Mouse (Mus musculus): Measurements from ENCODE around the gene Gsc2. TPM values are rescaled to one million over a fixed set of nuclear protein-coding genes. Genes with fewer than 3 reads are reported as not detected.

Gene Gsc2
- polyA plus RNA-seq, 1 experiment from 2014 or later: not detected

DNA sequence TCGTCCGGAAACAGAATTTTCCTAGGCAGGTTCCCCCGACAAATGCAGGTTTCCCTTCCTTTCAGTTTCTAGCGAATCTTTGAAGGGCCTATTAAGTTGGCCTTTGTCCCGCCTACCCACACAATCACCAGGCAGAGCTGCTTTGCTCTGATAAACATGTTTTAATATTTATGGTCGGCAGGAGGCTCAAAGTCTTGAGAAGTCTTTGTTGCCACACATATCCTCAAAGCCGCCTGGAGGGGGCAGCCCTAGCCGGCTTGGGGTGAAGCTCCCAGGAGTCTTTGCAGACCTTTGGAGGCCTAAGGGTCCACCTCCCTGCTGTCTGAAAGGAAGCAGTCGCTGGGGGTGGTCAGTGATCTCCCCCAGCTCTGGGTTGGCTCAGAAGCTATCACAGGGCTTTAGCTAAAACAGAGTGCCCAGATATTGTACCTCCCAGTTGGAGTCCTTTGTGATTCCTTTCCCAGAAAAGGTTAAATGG lies 13.8 kb upstream of the Gsc2 start:
- peak; percentile 59 for ATAC-seq (ENCODE audit: low read depth)
- Histone ChIP-seq H3K27ac (ENCODE audit: low read depth, low read length) (peak overlapping the region; percentile 79), H3K4me3 (ENCODE audit: low read depth, low read length) (peak overlapping the region; percentile 65), H3K9ac (replicated peaks; ENCODE audit: low read depth, low read length) (peak overlapping the region; percentile 87), H3K36me3 (ENCODE audit: control insufficient read depth, insufficient read depth, low read length) (peaks cover 11% of the 10 kb centered on the region), H3K4me2 (ENCODE audit: low read depth, low read length) (peak overlapping the region; percentile 74), H3K27me3 (ENCODE audit: control insufficient read depth, insufficient read depth, low read length) (no peaks in the 10 kb centered on the region), H3K4me1 (ENCODE audit: control insufficient read depth, insufficient read depth, low read length) (peaks cover 12% of the 10 kb centered on the region), H3K9me3 (ENCODE audit: control insufficient read depth, low read length) (no peaks in the 10 kb centered on the region)
- under 1% methylated on average over 9 of the region's 9 CpGs for WGBS

DNA sequence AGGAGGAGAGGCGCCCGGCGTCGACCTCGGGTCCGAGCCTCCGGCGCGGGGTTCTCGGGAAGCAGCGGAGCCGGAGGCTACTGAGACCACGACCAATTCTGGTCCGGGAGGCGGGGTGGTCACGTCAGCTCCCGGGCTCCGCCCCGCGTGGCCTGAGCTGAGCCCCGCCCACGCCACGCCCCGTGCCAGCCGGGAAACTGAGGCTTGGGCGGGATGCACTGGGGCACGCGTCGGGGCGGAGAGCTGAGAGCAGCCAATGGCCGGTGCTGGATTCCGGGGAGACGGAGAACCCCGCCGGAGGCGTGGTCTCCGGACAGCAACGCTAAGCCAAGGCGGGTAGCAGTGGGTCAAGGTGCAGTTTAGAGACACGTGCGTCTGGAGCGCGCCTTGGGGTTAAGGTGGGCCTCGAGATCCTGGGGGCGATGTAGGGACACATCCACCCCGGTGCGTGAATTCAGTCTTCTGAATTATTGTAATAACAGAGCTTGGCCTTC lies 13.3 kb upstream of the Gsc2 start, which contains the start of gene Slc25a1:
TSS of gene Slc25a1 (minus strand) at position 133 of the 494 bp plus-strand sequence.
- H3K9ac ChIP-seq (replicated peaks; ENCODE audit: low read depth, low read length): peak within 1 kb of the TSS; percentile 87
- H3K4me3 ChIP-seq (ENCODE audit: low read depth, low read length): peak within 1 kb of the TSS; percentile 65
- no peaks in the 10 kb centered on the region for H3K27me3 ChIP-seq (ENCODE audit: control insufficient read depth, insufficient read depth, low read length)
- peaks cover 15% of the 10 kb centered on the region for H3K4me1 ChIP-seq (ENCODE audit: control insufficient read depth, insufficient read depth, low read length)
- under 1% methylated on average over 37 of the region's 47 CpGs for WGBS
- ATAC-seq (ENCODE audit: low read depth): peak; percentile 80
- H3K27ac ChIP-seq (ENCODE audit: low read depth, low read length): peak within 1 kb of the TSS; percentile 79
- H3K4me2 ChIP-seq (ENCODE audit: low read depth, low read length): peak within 1 kb of the TSS; percentile 74
- H3K36me3 ChIP-seq (ENCODE audit: control insufficient read depth, insufficient read depth, low read length): peaks cover 11% of the 10 kb centered on the region
- H3K9me3 ChIP-seq (ENCODE audit: control insufficient read depth, low read length): no peaks in the 10 kb centered on the region

DNA sequence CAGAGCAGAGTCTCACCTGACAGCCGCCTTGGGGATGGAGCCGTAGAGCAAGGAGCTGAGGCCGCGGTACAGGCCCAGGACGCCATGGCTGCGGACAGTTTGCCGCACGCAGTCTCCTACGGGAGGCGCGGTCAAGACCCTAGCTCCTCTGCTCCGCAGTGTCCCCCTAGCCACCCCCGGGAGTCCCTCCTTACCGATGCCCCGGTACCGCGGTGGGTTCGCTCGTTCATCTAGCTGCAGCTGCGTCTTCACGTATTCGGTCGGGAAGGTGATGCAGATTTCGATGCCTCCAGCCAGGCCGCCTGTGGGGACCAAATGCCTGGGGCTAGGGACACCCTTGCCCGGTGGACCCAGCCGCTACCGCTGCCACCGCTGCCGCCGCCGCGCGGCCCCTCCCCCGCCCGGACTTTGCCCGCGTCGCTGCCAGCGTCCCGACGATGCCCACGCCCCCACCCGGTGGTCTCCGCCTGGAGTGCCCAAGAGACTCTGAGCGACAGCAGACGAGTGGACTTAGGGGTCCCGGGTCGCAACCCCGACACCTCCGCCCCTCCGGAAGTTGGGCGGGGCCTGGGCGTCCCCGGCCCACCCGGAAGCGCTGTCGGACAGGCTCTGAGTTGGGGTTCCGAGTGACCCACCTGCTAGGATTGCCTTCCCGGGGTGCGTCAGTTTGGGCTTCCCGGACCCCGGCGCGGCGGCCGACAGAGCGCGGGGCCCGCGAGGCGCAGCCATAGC lies 12.7 kb upstream of the Gsc2 start:
- peaks cover 21% of the 10 kb centered on the region for H3K4me1 ChIP-seq (ENCODE audit: control insufficient read depth, insufficient read depth, low read length)
- H3K9ac ChIP-seq (replicated peaks; ENCODE audit: low read depth, low read length): peak overlapping the region; percentile 87
- H3K9me3 ChIP-seq (ENCODE audit: control insufficient read depth, low read length): no peaks in the 10 kb centered on the region
- H3K27me3 ChIP-seq (ENCODE audit: control insufficient read depth, insufficient read depth, low read length): no peaks in the 10 kb centered on the region
- under 1% methylated on average over 65 of the region's 72 CpGs for WGBS
- H3K4me2 ChIP-seq (ENCODE audit: low read depth, low read length): peak overlapping the region; percentile 74
- peak overlapping the region; percentile 79 for H3K27ac ChIP-seq (ENCODE audit: low read depth, low read length)
- H3K4me3 ChIP-seq (ENCODE audit: low read depth, low read length): peak overlapping the region; percentile 65
- H3K36me3 ChIP-seq (ENCODE audit: control insufficient read depth, insufficient read depth, low read length): peaks cover 11% of the 10 kb centered on the region
- peak; percentile 49 for ATAC-seq (ENCODE audit: low read depth)

DNA sequence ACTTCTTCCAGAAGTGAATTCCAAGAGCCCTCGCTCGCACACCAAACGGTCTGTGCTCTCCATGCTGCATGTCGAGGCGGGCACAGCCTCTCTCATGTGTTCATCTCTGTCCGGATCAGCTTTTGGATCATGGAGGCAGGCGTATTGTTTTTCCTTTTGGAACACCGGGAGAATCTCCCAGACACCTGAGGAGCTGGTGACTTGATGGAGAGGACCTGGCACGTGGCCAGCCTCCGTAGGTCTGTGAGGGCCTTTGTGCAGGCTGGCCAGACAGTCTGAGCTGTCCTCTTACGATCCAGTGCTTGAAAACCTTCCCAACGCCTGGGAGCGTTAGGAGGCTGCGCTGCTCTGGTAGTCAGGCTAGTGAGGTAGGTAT lies 7.3 kb upstream of the Gsc2 start:
- Histone ChIP-seq H3K27me3 (ENCODE audit: control insufficient read depth, insufficient read depth, low read length) (peaks cover 4% of the 10 kb centered on the region; the same call in 1 of the 2 replicates), H3K36me3 (ENCODE audit: control insufficient read depth, insufficient read depth, low read length) (peaks cover 11% of the 10 kb centered on the region), H3K4me1 (ENCODE audit: control insufficient read depth, insufficient read depth, low read length) (peaks cover 31% of the 10 kb centered on the region), H3K4me2 (ENCODE audit: low read depth, low read length) (peak overlapping the region; percentile 98), H3K9ac (replicated peaks; ENCODE audit: low read depth, low read length) (peak overlapping the region; percentile 92), H3K9me3 (ENCODE audit: control insufficient read depth, low read length) (no peaks in the 10 kb centered on the region), H3K27ac (ENCODE audit: low read depth, low read length) (peak overlapping the region; percentile 92), H3K4me3 (ENCODE audit: low read depth, low read length) (peak overlapping the region; percentile 77)
- under 1% methylated on average over 14 of the region's 14 CpGs for WGBS
- peak; percentile 10; the same call in 1 of the 2 replicates for ATAC-seq (ENCODE audit: low read depth)

DNA sequence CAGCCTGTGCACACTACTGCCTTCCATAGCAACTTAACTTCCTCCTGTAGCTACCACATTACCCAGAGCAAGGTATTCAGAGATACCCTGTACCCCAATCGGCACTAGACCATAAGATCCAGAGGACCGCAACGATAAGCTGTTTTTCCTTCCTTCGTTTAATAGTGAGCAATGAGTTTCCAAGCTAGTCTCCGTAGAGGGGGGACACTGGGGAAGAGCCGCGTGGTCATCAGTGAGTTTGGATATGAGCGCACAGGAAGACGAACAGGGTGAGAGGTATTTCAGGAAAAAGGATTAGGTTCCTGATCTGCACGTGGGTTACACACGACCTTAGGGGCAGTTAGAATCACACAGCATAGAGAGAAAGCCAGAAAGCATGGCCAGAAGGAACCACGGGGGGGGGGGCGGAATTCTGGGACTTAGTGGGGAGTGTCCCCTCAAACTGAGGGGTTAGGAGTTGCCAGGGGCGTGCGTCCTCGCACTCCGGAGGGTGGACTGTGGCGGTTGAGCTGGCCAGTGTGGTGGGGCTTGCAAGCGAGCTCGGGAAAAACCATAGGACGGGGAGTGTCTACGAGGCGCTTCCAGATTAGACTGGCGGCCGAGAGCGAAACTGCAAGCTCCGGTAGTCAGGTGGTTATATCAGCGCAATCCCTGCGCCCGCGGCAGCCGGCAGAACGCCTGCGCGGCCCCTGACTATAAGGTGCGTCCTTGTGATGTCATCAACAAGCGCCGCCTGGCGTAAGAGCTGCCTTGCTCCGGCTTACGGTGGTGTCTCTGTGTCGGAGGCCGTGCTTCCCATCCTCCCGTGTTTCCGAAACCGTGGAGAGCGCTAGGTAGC lies 6.7 kb upstream of the Gsc2 start:
- ATAC-seq (ENCODE audit: low read depth): peak; percentile 94
- peaks cover 11% of the 10 kb centered on the region for H3K36me3 ChIP-seq (ENCODE audit: control insufficient read depth, insufficient read depth, low read length)
- peaks cover 25% of the 10 kb centered on the region for H3K4me1 ChIP-seq (ENCODE audit: control insufficient read depth, insufficient read depth, low read length)
- peak overlapping the region; percentile 92 for H3K9ac ChIP-seq (replicated peaks; ENCODE audit: low read depth, low read length)
- peak overlapping the region; percentile 98 for H3K4me2 ChIP-seq (ENCODE audit: low read depth, low read length)
- H3K9me3 ChIP-seq (ENCODE audit: control insufficient read depth, low read length): no peaks in the 10 kb centered on the region
- peak overlapping the region; percentile 92 for H3K27ac ChIP-seq (ENCODE audit: low read depth, low read length)
- H3K4me3 ChIP-seq (ENCODE audit: low read depth, low read length): peak overlapping the region; percentile 77
- peaks cover 6% of the 10 kb centered on the region; the same call in 1 of the 2 replicates for H3K27me3 ChIP-seq (ENCODE audit: control insufficient read depth, insufficient read depth, low read length)
- WGBS: 2% methylated on average over 47 of the region's 47 CpGs

DNA sequence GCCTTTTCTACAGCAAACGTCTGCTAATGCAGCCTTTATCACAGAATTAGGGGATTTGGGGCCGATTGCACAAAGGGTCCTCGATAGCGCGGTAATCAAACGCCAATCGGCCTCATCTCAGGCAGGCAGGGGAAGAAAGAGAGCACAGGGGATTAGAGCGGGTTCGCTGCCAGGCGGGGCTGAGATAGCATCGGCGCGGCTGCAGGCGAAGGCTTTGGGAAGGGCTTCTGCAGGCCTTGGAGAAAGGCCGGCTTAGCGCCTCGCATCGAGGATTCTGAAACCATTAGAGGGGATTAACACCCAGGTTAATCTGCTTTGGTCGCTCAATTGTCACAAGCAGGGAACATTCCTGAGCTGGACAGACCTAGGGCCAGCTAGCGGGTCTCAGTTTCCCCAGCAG lies 5.7 kb upstream of the Gsc2 start:
- Histone ChIP-seq H3K9ac (replicated peaks; ENCODE audit: low read depth, low read length) (no peak overlapping the region; the same call in 1 of the 2 replicates), H3K27me3 (ENCODE audit: control insufficient read depth, insufficient read depth, low read length) (peaks cover 16% of the 10 kb centered on the region), H3K36me3 (ENCODE audit: control insufficient read depth, insufficient read depth, low read length) (peaks cover 6% of the 10 kb centered on the region), H3K4me2 (ENCODE audit: low read depth, low read length) (peak overlapping the region; percentile 0; the same call in 1 of the 2 replicates), H3K9me3 (ENCODE audit: control insufficient read depth, low read length) (no peaks in the 10 kb centered on the region), H3K27ac (ENCODE audit: low read depth, low read length) (no peak overlapping the region), H3K4me1 (ENCODE audit: control insufficient read depth, insufficient read depth, low read length) (peaks cover 18% of the 10 kb centered on the region), H3K4me3 (ENCODE audit: low read depth, low read length) (no peak overlapping the region)
- 13% methylated on average over 20 of the region's 20 CpGs for WGBS
- no peak for ATAC-seq (ENCODE audit: low read depth)

DNA sequence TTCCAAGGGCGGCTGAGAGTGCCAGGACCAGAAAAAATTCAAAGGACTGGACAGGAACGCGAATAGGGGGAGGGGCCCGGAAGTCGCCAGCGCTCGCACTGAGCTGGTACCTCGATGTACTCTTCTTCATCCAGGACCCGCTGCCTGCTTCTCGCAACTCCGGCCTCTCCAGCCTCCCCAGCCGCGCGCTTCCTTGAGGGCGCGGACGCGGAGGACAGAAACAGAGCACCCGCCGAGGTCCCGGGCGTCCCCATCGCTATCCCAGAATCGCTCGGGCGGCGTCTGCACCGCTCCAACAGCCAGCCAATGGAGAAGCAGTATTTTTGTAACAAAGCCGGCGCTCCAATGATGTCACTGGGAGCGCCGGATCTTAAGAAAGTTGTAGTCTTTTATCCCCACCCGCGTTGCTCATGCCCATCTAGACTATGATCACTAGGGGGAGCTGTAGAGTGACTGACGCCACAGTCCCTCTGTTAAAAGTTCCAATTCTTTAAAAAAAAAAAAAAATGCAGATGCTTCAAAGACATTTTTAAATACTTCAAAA lies 3.7 kb downstream of the Gsc2 start, which contains the start of gene Ess2:
TSS of gene Ess2 (minus strand) at position 297 of the 544 bp plus-strand sequence.
- peak within 1 kb of the TSS; percentile 63 for H3K4me2 ChIP-seq (ENCODE audit: low read depth, low read length)
- WGBS: under 1% methylated on average over 34 of the region's 35 CpGs
- peaks cover 12% of the 10 kb centered on the region for H3K4me1 ChIP-seq (ENCODE audit: control insufficient read depth, insufficient read depth, low read length)
- H3K27ac ChIP-seq (ENCODE audit: low read depth, low read length): peak within 1 kb of the TSS; percentile 76
- no peaks in the 10 kb centered on the region for H3K9me3 ChIP-seq (ENCODE audit: control insufficient read depth, low read length)
- H3K4me3 ChIP-seq (ENCODE audit: low read depth, low read length): peak within 1 kb of the TSS; percentile 66
- H3K36me3 ChIP-seq (ENCODE audit: control insufficient read depth, insufficient read depth, low read length): peaks cover 22% of the 10 kb centered on the region
- peaks cover 36% of the 10 kb centered on the region for H3K27me3 ChIP-seq (ENCODE audit: control insufficient read depth, insufficient read depth, low read length)
- ATAC-seq (ENCODE audit: low read depth): peak; percentile 93
- peak within 1 kb of the TSS; percentile 76 for H3K9ac ChIP-seq (replicated peaks; ENCODE audit: low read depth, low read length)

DNA sequence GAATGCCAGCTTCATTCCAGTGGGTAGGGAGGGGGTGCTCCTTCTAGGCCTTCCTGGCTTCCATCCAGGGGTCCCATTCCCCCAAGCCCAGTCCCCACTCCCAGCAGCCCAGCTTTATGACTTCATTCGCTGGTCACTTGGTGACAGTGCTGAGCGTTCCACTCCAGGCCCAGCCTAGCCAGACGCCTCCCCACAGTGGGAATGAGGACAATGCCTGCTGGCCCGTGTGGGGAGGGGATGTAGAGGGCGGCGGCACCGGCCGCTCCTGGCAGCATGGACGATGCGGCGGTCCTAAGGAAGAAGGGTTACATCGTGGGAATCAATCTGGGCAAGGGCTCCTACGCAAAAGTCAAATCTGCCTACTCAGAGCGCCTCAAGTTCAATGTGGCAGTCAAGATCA lies 16.4 kb downstream of the Gsc2 start, which contains the start of the genes Dgcr2 and Tssk2:
TSS of gene Dgcr2 (minus strand) at position 101 of the 400 bp plus-strand sequence.
TSS of gene Tssk2 (plus strand) at position 176 of the 400 bp plus-strand sequence.
- Histone ChIP-seq H3K4me1 (ENCODE audit: control insufficient read depth, insufficient read depth, low read length) (no peaks in the 10 kb centered on the region), H3K4me2 (ENCODE audit: low read depth, low read length) (no peak within 1 kb of the TSS), H3K27ac (ENCODE audit: low read depth, low read length) (no peak within 1 kb of the TSS), H3K9me3 (ENCODE audit: control insufficient read depth, low read length) (no peaks in the 10 kb centered on the region), H3K36me3 (ENCODE audit: control insufficient read depth, insufficient read depth, low read length) (peaks cover 29% of the 10 kb centered on the region), H3K9ac (replicated peaks; ENCODE audit: low read depth, low read length) (no peak within 1 kb of the TSS), H3K4me3 (ENCODE audit: low read depth, low read length) (no peak within 1 kb of the TSS), H3K27me3 (ENCODE audit: control insufficient read depth, insufficient read depth, low read length) (no peaks in the 10 kb centered on the region)
- WGBS: 92% methylated on average over 14 of the region's 14 CpGs
- no peak for ATAC-seq (ENCODE audit: low read depth)
